Mouse (Mus musculus): Measurements from ENCODE around the gene Baz1a.
"Not testable (repeated sequence)": the region's sequence is repeated elsewhere in the genome, so short reads cannot be mapped to it uniquely, and the experiment has no call there.

Baz1a gene

GRCm38 (mm10) chr12:55007361-55008008 lies 6.7 kb downstream of the Baz1a start:
- DNase-seq (ENCODE audit: low read depth): no peak

- DNase-seq (ENCODE audit: low read depth): no peak
Measured at GRCm38 (mm10) chr12:55006071-55006470, 8.1 kb downstream of the Baz1a start.

- DNase-seq (ENCODE audit: low read depth): no peak
Measured at GRCm38 (mm10) chr12:55004396-55004795, 9.8 kb downstream of the Baz1a start.

GRCm38 (mm10) chr12:55003843-55004242 lies 10.3 kb downstream of the Baz1a start:
- DNase-seq (ENCODE audit: low read depth): peak; percentile 62

GRCm38 (mm10) chr12:55002532-55002931 lies 11.6 kb downstream of the Baz1a start:
- DNase-seq (ENCODE audit: low read depth): not testable (repeated sequence)

- peak; percentile 87 for DNase-seq (ENCODE audit: low read depth)
Measured at GRCm38 (mm10) chr12:54999016-54999690, 15.0 kb downstream of the Baz1a start.

- DNase-seq (ENCODE audit: low read depth): no peak
Measured at GRCm38 (mm10) chr12:54998411-54998810, 15.7 kb downstream of the Baz1a start.

GRCm38 (mm10) chr12:54996979-54997474 lies 17.1 kb downstream of the Baz1a start:
- no peak for DNase-seq (ENCODE audit: low read depth)

- no peak for DNase-seq (ENCODE audit: low read depth)
Measured at GRCm38 (mm10) chr12:54995965-54996364, 18.2 kb downstream of the Baz1a start.

GRCm38 (mm10) chr12:54994418-54994817 lies 19.7 kb downstream of the Baz1a start:
- DNase-seq (ENCODE audit: low read depth): no peak

GRCm38 (mm10) chr12:54994068-54994386 lies 20.1 kb downstream of the Baz1a start:
- DNase-seq (ENCODE audit: low read depth): no peak

GRCm38 (mm10) chr12:54993246-54994067 lies 20.7 kb downstream of the Baz1a start:
- DNase-seq (ENCODE audit: low read depth): peak; percentile 39

GRCm38 (mm10) chr12:54992814-54993213 lies 21.3 kb downstream of the Baz1a start:
- DNase-seq (ENCODE audit: low read depth): peak; percentile 81

- no peak for DNase-seq (ENCODE audit: low read depth)
Measured at GRCm38 (mm10) chr12:54988323-54988850, 25.8 kb downstream of the Baz1a start.

GRCm38 (mm10) chr12:54987156-54987555 lies 27.0 kb downstream of the Baz1a start:
- peak; percentile 47 for DNase-seq (ENCODE audit: low read depth)

GRCm38 (mm10) chr12:54986052-54986717 lies 28.0 kb downstream of the Baz1a start, which contains the start of gene Gm20403:
Gm20403 (minus strand) TSS chr12:54986529.
- DNase-seq (ENCODE audit: low read depth): peak; percentile 95

GRCm38 (mm10) chr12:54985257-54986051 lies 28.7 kb downstream of the Baz1a start:
- peak; percentile 63 for DNase-seq (ENCODE audit: low read depth)

GRCm38 (mm10) chr12:54984701-54985256 lies 29.4 kb downstream of the Baz1a start:
- DNase-seq (ENCODE audit: low read depth): peak; percentile 76

- DNase-seq (ENCODE audit: low read depth): no peak
Measured at GRCm38 (mm10) chr12:54982935-54983715, 31.0 kb downstream of the Baz1a start.

- DNase-seq (ENCODE audit: low read depth): no peak
Measured at GRCm38 (mm10) chr12:54981962-54982361, 32.2 kb downstream of the Baz1a start.

Measured in 416B (cell line).